In genomic region chr4:45121311-45121710, GRCm38 (mm10) we compare ENCODE assay signal across 29 mouse cellular contexts.
"Had no signal": no experiment of that assay in that cellular context is flagged by ENCODE, and none has a peak within 500 bp of the region (broad histone marks: within the 10 kb centered on the region; RNA-seq: fewer than 3 reads in every experiment).

No protein-coding gene starts in this region.

- ATAC-seq: liver, embryonic 12.5 days; liver, postnatal 0 days; midbrain, embryonic 13.5 days; midbrain, embryonic 15.5 days; midbrain, embryonic 16.5 days had no signal

- H3K4me2 ChIP-seq: limb, embryonic 12.5 days; limb, embryonic 13.5 days; limb, embryonic 15.5 days; liver, embryonic 11.5 days; liver, embryonic 12.5 days; liver, embryonic 13.5 days; liver, embryonic 15.5 days; lung, embryonic 14.5 days; lung, embryonic 15.5 days; midbrain, embryonic 11.5 days; midbrain, embryonic 12.5 days; midbrain, embryonic 13.5 days; midbrain, embryonic 15.5 days; neural tube, embryonic 12.5 days had no signal

- H3K4me1 ChIP-seq: limb, embryonic 10.5 days; limb, embryonic 12.5 days; limb, embryonic 13.5 days; limb, embryonic 15.5 days; liver, embryonic 12.5 days; liver, embryonic 13.5 days; liver, embryonic 15.5 days; lung, embryonic 15.5 days; midbrain, embryonic 10.5 days; midbrain, embryonic 12.5 days; midbrain, embryonic 13.5 days; midbrain, embryonic 15.5 days; neural tube, embryonic 12.5 days had no signal

- H3K36me3 ChIP-seq: limb, embryonic 10.5 days; limb, embryonic 12.5 days; limb, embryonic 13.5 days; limb, embryonic 15.5 days; liver, embryonic 12.5 days; liver, embryonic 13.5 days; liver, embryonic 15.5 days; lung, embryonic 15.5 days; midbrain, embryonic 10.5 days; midbrain, embryonic 12.5 days; midbrain, embryonic 13.5 days; midbrain, embryonic 15.5 days; neural tube, embryonic 12.5 days had no signal

- H3K9me3 ChIP-seq: limb, embryonic 10.5 days; limb, embryonic 12.5 days; limb, embryonic 13.5 days; limb, embryonic 15.5 days; liver, embryonic 12.5 days; liver, embryonic 13.5 days; liver, embryonic 15.5 days; lung, embryonic 15.5 days; midbrain, embryonic 10.5 days; midbrain, embryonic 12.5 days; midbrain, embryonic 13.5 days; midbrain, embryonic 15.5 days; neural tube, embryonic 12.5 days had no signal

- H3K27me3 ChIP-seq: limb, embryonic 12.5 days; limb, embryonic 13.5 days; limb, embryonic 15.5 days; liver, embryonic 12.5 days; liver, embryonic 13.5 days; liver, embryonic 15.5 days; lung, embryonic 15.5 days; midbrain, embryonic 12.5 days; midbrain, embryonic 13.5 days; midbrain, embryonic 15.5 days; neural tube, embryonic 12.5 days had no signal

- DNase-seq: left cerebral cortex, postnatal 4 days; liver; liver, embryonic 13.5 days; liver, postnatal 0 days; lung, adult 2 months; lung, postnatal 10 days; lung, postnatal 14 days; lung, postnatal 36 days; midbrain, embryonic 14.5 days had no signal

- H3K27ac ChIP-seq: limb, embryonic 10.5 days; limb, embryonic 12.5 days; limb, embryonic 13.5 days; limb, embryonic 15.5 days; liver, embryonic 12.5 days; liver, embryonic 13.5 days; liver, embryonic 14.5 days; liver, embryonic 15.5 days; lung, embryonic 15.5 days; macrophage; midbrain, embryonic 10.5 days; midbrain, embryonic 12.5 days; midbrain, embryonic 13.5 days; midbrain, embryonic 15.5 days; neural tube, embryonic 12.5 days had no signal

- H3K9ac ChIP-seq: limb, embryonic 12.5 days; limb, embryonic 13.5 days; limb, embryonic 15.5 days; liver, embryonic 12.5 days; liver, embryonic 13.5 days; liver, embryonic 14.5 days; liver, embryonic 15.5 days; liver, postnatal 0 days; lung, embryonic 14.5 days; lung, embryonic 15.5 days; midbrain, embryonic 12.5 days; midbrain, embryonic 13.5 days; midbrain, embryonic 15.5 days; neural tube, embryonic 12.5 days had no signal

- H3K4me3 ChIP-seq: limb, embryonic 10.5 days; limb, embryonic 12.5 days; limb, embryonic 13.5 days; limb, embryonic 15.5 days; liver, embryonic 12.5 days; liver, embryonic 13.5 days; liver, embryonic 15.5 days; lung, embryonic 15.5 days; megakaryocyte, embryonic 14.5 days; midbrain, embryonic 10.5 days; midbrain, embryonic 12.5 days; midbrain, embryonic 13.5 days; midbrain, embryonic 15.5 days; myocyte; neural tube, embryonic 12.5 days had no signal
